Mouse (Mus musculus) left cerebral cortex, adult 18-20 months (tissue): ENCODE measurements around the gene Pik3r3. TPM values are rescaled to one million over a fixed set of nuclear protein-coding genes. Genes with fewer than 3 reads are reported as not detected.

Experiments
- DNase-seq, 2 experiments: peaks; one replicate each; pipeline ENCODE4 v3.0.0; 2021 to 2022; ENCODE audit warnings: low spot score in 2 of 2, mixed read lengths in 1 of 2
- long read RNA-seq, 2 experiments: library from polyadenylated mRNA; stranded (forward); transcript quantifications; one replicate each; pipeline ENCODE4 v2.0.0; 2021
- total RNA-seq, 2 experiments: library from RNA; stranded (reverse); gene quantifications; 2 replicates each; pipeline ENCODE4 v1.2.3; 2021

Gene Pik3r3
- 10 to 100 TPM; 36.2 to 38.8 TPM for total RNA-seq
- long read RNA-seq, experiment 1, full-length matches to known transcripts = 11 of 17 reads
- long read RNA-seq, experiment 1, partial matches to known transcripts = 1 of 17 reads
- long read RNA-seq, experiment 1, other reads (novel, unspliced or antisense) = 5 of 17 reads
- long read RNA-seq, experiment 2, full-length matches to known transcripts = 3 of 7 reads
- long read RNA-seq, experiment 2, partial matches to known transcripts = 2 of 7 reads
- long read RNA-seq, experiment 2, other reads (novel, unspliced or antisense) = 2 of 7 reads

DNA sequence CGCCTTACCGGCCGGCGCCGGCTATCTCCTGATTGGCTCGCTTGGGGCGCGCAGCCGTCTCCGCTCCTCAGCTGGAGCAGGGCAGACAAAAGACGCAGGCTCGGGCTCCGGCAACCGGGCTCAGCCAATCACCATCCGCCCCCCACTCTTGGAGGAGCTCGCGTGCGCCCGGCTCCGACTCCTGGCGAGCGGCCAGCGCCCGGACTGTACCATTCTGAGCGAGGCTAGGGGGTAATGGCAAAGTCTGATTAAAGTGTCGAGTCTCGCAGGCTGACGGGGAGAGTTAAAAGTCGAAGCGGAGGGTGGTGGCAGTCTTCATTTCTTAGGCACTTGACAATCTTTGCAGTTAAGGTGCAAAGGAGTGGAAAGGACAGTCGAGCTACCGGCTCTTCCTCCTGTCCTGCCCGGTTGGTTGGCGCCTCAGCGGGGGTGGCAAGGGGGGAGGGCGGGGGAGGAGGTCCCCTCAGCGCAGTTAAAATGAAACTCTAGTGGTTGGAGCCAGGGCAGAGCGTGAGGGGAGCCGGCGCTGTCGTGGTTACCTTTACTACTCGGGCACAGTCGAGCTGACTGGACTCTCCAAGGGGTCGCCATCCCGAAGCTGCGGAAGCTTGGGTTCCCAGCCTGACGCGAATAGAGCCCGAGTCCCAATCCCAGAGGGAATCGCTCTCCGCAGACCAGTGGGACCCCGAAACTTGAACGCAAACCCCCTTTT, at the start of gene Pik3r3:
Pik3r3 (plus strand) TSS at position 479 of the 712 bp plus-strand sequence.
- DNase-seq = peak; percentile 99

- no peak for DNase-seq
Observed at GRCm38 (mm10) chr4:116173072-116173471, 48.3 kb upstream of the Pik3r3 start, which contains the start of the genes 1700042G07Rik and Gm49337. Gene 1700042G07Rik, plus strand, starts transcription at chr4:116173372. Gene Gm49337, plus strand, starts transcription at chr4:116173384.

DNA sequence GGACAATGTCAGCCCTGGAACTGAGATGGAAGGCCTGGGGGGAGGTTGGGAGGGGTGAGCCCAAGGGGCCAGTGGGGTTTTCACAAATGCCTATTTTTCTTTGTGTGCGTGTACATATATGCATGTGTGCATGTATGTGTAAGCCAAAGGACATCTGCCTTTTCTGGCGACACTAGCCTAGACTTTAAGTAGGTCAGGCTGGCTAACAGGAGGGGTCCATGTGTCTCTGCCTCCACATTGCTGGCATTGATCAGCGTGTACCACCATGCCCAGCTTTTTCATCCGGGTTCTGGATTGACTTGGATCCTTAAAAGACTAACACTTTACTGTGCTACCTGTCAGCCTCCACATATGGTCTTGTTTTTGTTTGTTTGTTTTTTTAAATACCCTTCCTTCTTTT, 47.7 kb upstream of the Pik3r3 start:
- no peak for DNase-seq

- DNase-seq = no peak
Observed at GRCm38 (mm10) chr4:116174466-116175116, 46.8 kb upstream of the Pik3r3 start.

- no peak for DNase-seq
Observed at GRCm38 (mm10) chr4:116175136-116175535, 46.3 kb upstream of the Pik3r3 start.

- peak; percentile 40 for DNase-seq
Observed at GRCm38 (mm10) chr4:116175711-116176542, 45.5 kb upstream of the Pik3r3 start.

DNA sequence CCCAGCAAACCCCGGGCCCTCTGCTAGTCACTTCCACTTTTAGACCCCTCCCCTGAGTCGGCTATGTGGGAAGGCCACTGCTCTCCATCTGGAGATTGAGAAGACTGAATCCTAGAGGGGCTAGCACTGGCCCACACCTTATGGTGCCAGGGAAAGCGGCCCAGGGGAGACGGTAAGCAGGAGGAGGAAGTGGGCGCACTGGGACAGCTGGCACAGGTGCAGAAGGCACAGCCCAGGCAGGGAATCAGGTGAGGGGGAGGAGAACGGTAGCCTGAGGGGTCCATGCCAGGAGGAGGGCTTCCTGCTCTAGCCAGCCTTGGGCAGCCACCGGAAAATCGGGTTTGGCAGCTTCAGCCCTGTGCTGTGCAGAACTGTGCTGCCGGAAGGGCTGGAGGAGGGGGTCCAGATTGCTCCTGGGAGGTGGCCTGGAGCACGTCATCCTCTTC, 44.9 kb upstream of the Pik3r3 start:
- DNase-seq = peak; percentile 62 to 70

DNA sequence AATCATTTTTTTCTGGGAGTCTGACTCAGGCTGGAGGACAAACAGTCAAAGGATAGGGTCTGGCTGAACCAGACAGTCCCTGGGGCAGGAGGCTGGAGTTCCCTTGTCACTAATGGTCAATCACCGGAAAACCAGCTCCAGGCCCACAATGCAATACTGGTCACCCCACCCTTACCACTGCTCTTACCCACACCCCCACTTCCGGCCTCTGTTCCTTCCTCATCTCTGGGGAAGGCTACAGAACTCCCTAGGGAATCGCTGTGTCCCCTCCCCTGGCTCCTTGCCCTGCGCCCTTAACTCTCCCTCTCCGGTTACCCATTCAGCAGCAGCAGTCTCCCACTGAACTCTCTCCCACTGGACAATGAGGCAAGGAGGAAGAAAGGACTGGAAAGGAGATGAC, 44.3 kb upstream of the Pik3r3 start:
- DNase-seq = peak in 1 of 2 experiments; percentile 19

DNA sequence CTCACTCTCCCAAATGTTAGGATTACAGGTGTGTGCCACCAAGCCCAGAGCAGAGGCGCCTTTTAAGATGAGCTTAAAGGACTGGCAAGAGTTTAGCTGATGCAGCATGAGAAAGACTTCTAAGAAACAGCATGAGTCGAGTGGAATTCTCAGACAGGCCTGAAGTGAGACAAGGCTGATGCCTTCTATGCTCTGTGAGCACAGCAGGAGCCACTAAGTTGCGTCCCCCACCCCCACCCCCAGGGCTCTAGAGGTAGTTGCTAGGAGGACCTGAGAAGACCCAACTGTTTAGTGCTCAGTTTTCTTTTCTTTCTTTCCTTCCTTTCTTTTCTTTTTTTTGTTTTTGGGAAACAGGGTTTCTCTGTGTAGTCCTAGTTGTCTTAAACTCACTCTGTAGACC, 39.3 kb upstream of the Pik3r3 start:
- no peak for DNase-seq

DNA sequence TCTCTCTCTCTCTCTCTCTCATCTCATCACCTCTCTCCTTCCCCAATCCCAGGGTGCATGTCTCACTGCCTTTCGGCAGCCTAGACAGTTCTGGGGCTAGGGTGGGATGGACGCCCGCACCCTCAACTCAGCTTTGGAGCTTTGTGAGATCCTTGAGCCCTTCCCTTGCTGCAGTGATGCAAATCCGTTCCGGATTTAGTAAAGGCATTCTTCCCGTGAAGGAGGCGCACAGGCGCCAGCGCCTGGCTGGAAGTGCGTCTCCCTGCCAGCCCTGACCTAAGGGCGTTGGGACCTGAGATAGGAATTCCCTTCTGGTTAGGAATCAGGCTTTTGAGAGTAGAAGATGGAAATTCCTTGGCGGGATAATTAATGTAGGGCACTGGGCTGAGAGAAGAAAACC, 38.7 kb upstream of the Pik3r3 start:
- DNase-seq = no peak

DNA sequence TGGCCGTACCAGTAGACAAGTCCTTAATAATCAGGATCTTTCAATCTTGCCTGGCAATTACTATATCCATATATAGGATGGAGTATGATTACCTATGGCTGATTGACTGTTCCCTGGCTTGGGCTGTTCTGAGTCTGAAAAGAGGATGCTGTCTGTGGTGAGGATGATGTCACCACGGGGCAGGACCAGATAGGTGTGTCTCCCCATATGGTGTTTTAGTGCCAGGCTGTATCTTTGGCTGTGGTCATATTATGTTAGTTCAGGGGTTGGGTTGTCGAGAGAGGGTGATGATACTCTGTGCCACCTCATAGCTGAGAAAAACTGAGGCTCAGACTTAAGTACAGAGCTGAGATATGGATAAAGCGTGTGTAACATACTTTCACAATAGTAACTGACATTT, 36.3 kb upstream of the Pik3r3 start:
- DNase-seq = no peak

- DNase-seq = no peak
Observed at GRCm38 (mm10) chr4:116192286-116192835, 29.1 kb upstream of the Pik3r3 start.

DNA sequence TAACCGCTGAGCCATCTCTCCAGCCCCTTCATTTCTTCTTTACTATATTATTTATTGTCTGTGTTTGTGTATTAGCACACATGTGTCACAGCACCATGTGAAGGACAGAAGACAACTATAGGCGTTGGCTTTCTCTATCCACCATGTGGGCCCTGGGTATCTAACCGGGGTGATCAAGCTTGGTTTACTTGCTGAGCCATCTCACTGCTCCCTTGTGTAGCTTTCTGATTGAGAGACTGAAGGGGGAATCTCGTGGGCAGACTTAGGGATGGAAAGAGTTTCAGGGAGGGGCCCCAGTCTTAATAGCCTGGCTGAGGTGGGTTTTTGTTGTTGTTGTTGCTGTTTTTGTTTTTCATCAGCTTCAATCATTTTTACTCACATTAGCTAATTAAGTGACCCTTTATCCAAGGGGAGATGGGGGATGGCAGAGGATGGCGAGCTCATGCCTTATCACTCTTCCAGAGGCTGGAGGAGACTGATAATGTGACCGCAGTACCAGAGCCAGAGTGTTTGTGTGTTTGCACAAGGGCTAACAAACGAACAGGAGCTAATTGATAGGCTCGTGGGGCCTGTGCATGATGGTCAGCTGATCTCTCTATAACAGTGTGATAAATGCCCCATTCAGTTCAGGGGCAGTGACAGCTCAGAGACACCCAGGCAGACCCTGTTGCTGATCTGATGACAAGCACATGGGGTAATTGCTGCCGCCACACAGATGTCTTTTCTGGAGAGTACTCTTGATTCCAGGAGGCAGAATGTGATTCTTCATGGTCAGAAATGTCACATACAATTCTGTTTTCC, 27.6 kb upstream of the Pik3r3 start:
- no peak for DNase-seq

- no peak for DNase-seq
Observed at GRCm38 (mm10) chr4:116198422-116198821, 23.0 kb upstream of the Pik3r3 start.

DNA sequence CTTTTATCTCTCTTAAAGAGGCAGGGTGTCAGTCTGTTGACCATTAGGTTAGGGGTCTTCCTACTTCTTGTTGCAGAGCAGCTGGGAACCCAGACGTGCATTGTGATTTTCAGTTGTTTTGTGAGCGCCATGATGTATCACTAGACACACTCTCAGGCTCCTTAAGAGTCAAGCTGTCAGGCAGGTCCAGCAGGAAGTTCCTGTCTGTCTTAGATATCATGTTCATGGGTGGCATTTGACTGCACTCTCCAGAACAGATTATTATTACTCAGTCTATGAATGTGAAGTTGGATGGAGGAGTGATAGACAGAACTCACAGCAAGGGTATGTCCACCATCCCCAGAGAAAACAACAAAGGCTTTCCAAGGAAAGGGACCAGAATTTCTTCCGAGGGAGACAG, 17.0 kb upstream of the Pik3r3 start:
- no peak for DNase-seq

DNA sequence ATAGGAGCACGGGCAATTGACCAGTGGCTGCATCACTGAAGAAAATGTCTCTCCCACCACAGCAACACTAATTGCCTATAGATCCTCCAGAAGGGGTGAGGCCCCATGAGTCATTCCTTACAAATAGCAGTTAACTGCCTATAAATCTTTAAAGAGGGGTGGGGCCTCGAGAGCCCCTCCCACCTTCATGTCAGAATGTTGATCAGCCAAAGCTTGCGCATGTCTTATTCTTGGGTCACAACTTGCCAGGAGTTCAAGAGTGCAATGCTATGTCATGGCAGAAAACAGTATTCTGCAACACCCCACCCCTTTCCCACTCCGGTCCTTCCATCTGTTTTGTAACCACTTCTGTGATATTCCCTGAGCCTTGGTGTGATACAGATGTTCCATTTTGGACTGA, 14.9 kb upstream of the Pik3r3 start:
- DNase-seq = no peak

DNA sequence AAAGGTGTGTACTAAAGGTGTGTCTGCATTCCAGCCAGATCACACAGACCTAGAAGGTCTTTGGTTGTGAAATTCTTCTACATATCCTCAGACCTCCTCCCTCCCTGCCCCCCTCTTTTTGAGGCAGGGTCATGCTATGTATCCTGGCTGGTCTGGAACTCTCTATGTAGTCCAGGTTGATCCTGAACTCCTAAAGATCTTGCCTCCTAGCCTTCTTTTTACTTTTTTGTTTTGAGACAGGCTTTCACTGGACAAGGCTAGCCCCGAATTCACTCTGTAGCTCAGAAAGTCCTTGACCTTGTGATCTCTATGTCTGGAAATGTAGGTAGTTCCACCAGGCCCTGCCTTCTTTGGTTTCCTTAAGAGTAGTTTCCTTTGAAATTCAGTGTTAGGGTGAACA, 12.5 kb upstream of the Pik3r3 start:
- no peak for DNase-seq

- no peak for DNase-seq
Observed at GRCm38 (mm10) chr4:116215895-116216605, 5.4 kb upstream of the Pik3r3 start.

GRCm38 (mm10) chr4:116217046-116217445, 4.4 kb upstream of the Pik3r3 start:
- no peak for DNase-seq
